Mouse (Mus musculus) midbrain, embryonic 11.5 days (tissue): ENCODE results near the gene Ulk1. TPM values are rescaled to one million over a fixed set of nuclear protein-coding genes. Genes with fewer than 3 reads are reported as not detected.
"Not testable (repeated sequence)": the region's sequence is repeated elsewhere in the genome, so short reads cannot be mapped to it uniquely, and the experiment has no call there.

Source experiments
- ATAC-seq: fragments of 200-750 bp; cut with Nextera tagmentation; 2 replicates; pipeline ENCODE4 v1.8.0; 2017; ENCODE audit warnings: moderate TSS enrichment, moderate library complexity; ENCODE audit not compliant: low FRiP score
- DNase-seq: peaks from one replicate; pipeline ENCODE4 v3.0.0; 2015; ENCODE audit warnings: low spot score; ENCODE audit errors: missing footprints
- H3K27ac ChIP-seq: fragments of 300-500 bp; sonication (generic); 2 replicates; pipeline ENCODE4 v1.5.1; 2014; ENCODE audit warnings: low read depth, low read length
- H3K27me3 ChIP-seq: fragments of 300-500 bp; sonication (generic); 2 replicates; pipeline ENCODE4 v1.6.1; 2014; ENCODE audit warnings: mild to moderate bottlenecking, low read length, moderate library complexity, mixed read lengths; ENCODE audit not compliant: control insufficient read depth, insufficient read depth
- H3K36me3 ChIP-seq: fragments of 300-500 bp; sonication (generic); 2 replicates; pipeline ENCODE4 v1.6.1; 2014; ENCODE audit warnings: mild to moderate bottlenecking, low read length, moderate library complexity, mixed read lengths; ENCODE audit not compliant: control insufficient read depth, insufficient read depth
- H3K4me1 ChIP-seq: fragments of 300-500 bp; sonication (generic); 2 replicates; pipeline ENCODE4 v1.6.1; 2014; ENCODE audit warnings: low read length; ENCODE audit not compliant: control insufficient read depth, insufficient read depth
- H3K4me2 ChIP-seq: fragments of 300-500 bp; sonication (generic); 2 replicates; pipeline ENCODE4 v1.6.1; 2014; ENCODE audit warnings: mild to moderate bottlenecking, moderate library complexity
- H3K4me3 ChIP-seq: fragments of 300-500 bp; sonication (generic); 2 replicates; pipeline ENCODE4 v1.5.1; 2014; ENCODE audit warnings: low read depth, low read length
- H3K9ac ChIP-seq: fragments of 300-500 bp; sonication (generic); 2 replicates; pipeline ENCODE4 v1.6.1; 2014; ENCODE audit warnings: low read length
- H3K9me3 ChIP-seq: fragments of 300-500 bp; sonication (generic); 2 replicates; pipeline ENCODE4 v1.6.1; 2016; ENCODE audit warnings: low read length; ENCODE audit not compliant: control insufficient read depth
- WGBS: fragments of 180-500 bp; shearing (Covaris S2); extraction: QIAGEN DNeasy Blood & Tissue Kit; methylation state at CpG from one replicate; pipeline ENCODE4 v1.1.7; 2014; 5-methylcytosine and 5-hydroxymethylcytosine counted together
- polyA plus RNA-seq: library from polyadenylated mRNA; unstranded; fragments of >200 nt; fragmentation: Nextera tagmentation; extraction: Ambion mirVana; gene quantifications from 2 replicates; pipeline ENCODE4 v1.2.1, GENCODE M21; 2014

The Ulk1 gene
- polyA plus RNA-seq, 1 experiment from 2014 or later, result 36.1 TPM

DNA sequence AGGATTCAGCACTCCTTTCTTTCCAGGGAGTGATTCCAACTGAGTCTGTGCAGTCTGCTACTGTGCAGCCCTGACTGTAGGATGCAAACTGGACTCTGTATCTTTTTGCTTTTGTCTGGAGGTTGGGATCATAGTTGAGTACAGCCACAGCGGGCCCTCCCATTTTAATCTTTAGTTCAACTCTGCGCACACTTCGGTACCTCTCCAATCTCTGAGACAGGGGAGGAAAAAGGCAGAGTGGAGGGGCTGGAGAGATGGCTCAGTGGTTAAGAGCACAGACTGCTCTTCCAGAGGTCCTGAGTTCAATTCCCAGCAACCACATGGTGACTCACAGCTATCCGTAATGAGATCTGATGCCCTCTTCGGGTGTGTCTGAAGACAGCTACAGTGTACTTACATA, 28.1 kb upstream of the Ulk1 start:
- not testable (repeated sequence) for ATAC-seq, H3K27ac ChIP-seq
- WGBS, result 89% methylated on average over 5 of the region's 5 CpGs

DNA sequence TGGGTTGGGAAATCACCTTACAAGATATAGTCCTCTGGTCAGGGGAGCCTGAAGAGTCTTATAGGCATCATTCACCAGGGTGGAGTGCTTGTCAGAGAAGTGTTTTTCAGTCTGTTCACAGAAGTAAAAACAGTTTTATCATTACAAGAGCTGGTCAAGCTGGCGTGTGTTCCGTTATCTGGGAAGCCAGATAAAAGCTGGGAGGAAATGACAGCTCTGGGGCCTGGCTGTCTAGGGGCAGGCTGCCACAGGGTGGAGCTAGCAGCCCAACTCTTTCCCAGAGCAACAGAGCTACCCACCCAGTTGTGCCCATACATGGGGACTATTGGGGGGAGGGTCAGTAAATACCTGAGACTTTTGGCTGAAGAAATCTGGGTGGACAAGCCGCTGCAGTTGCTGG, 26.1 kb upstream of the Ulk1 start:
- no peaks in the 10 kb centered on the region for H3K4me1 ChIP-seq
- H3K4me2 ChIP-seq, result no peak overlapping the region
- H3K4me3 ChIP-seq, result no peak overlapping the region
- ATAC-seq, result no peak
- H3K36me3 ChIP-seq, result no peaks in the 10 kb centered on the region; the same call in 1 of the 2 replicates
- H3K27me3 ChIP-seq, result no peaks in the 10 kb centered on the region
- no peak overlapping the region for H3K9ac ChIP-seq
- 28% methylated on average over 3 of the region's 3 CpGs for WGBS
- peak; percentile 85 for DNase-seq
- no peaks in the 10 kb centered on the region for H3K9me3 ChIP-seq
- no peak overlapping the region for H3K27ac ChIP-seq

More for the DNA sequence above, 28.1 kb upstream of the Ulk1 start:
- not testable (repeated sequence) for H3K9me3 ChIP-seq, H3K4me3 ChIP-seq, DNase-seq, H3K4me2 ChIP-seq, H3K9ac ChIP-seq, H3K36me3 ChIP-seq, H3K4me1 ChIP-seq, H3K27me3 ChIP-seq

DNA sequence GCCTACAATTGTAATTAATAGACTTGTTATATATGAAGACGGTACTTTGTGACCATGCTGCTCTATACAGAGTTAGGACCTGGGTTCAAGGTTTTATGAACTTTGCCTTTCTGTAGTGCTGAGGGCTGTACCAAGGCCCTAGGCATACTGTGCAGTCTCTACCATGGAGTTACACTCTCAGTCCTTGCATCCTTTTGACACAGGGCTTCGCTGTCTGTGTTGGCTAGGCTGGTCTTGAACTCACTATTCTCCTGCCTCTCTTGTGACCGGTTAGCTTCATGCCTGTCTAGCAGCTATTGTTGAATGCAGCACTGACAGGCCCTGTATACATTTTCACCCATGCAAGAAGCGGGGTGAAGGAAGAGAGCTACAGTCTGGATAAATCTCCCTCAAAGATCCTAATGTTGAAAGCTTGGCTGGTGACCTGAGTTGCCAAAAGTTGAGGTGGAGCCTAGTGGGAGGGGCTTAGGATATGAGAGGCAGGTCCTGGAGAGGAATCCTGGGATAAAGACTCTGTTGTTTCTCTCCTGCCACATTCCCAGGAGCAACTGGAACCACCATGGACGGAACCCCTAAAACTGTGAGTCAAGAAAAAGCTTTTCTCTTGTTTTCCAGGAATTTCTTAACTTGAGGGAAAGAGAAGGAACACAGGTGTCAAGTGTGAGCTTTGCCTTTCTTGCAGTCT, 21.3 kb upstream of the Ulk1 start:
- Histone ChIP-seq H3K4me1 (no peaks in the 10 kb centered on the region), H3K9ac (no peak overlapping the region), H3K4me2 (no peak overlapping the region), H3K9me3 (no peaks in the 10 kb centered on the region), H3K4me3 (no peak overlapping the region), H3K27ac (no peak overlapping the region), H3K36me3 (no peaks in the 10 kb centered on the region; the same call in 1 of the 2 replicates), H3K27me3 (no peaks in the 10 kb centered on the region)
- DNase-seq (no peak), ATAC-seq (no peak)
- 89% methylated on average over 5 of the region's 5 CpGs for WGBS

DNA sequence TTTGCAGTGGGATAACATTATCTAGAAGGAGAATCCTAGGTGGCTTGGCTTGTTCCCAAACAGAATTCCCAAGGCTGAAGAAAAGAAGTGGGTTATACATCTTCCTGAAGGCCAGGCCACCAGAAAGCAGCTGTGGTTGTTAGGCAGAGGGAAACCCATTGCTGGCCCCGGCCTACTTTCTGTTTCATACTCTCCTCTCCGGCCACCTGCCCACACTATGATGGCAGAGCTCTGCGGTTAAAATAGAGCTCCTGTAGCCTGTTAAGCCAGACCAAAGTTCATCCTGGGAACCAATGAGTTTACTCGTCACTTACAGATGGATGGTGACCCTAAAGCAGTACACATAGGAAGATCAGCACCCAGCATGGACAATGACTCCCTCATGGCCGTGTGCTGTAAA, 17.7 kb upstream of the Ulk1 start:
- no peak overlapping the region for H3K4me3 ChIP-seq
- H3K4me2 ChIP-seq, result no peak overlapping the region
- ATAC-seq, result no peak
- no peaks in the 10 kb centered on the region for H3K9me3 ChIP-seq
- H3K27ac ChIP-seq, result no peak overlapping the region
- WGBS, result 89% methylated on average over 5 of the region's 5 CpGs
- no peak for DNase-seq
- no peaks in the 10 kb centered on the region for H3K36me3 ChIP-seq
- no peaks in the 10 kb centered on the region for H3K4me1 ChIP-seq
- no peak overlapping the region for H3K9ac ChIP-seq
- H3K27me3 ChIP-seq, result no peaks in the 10 kb centered on the region

DNA sequence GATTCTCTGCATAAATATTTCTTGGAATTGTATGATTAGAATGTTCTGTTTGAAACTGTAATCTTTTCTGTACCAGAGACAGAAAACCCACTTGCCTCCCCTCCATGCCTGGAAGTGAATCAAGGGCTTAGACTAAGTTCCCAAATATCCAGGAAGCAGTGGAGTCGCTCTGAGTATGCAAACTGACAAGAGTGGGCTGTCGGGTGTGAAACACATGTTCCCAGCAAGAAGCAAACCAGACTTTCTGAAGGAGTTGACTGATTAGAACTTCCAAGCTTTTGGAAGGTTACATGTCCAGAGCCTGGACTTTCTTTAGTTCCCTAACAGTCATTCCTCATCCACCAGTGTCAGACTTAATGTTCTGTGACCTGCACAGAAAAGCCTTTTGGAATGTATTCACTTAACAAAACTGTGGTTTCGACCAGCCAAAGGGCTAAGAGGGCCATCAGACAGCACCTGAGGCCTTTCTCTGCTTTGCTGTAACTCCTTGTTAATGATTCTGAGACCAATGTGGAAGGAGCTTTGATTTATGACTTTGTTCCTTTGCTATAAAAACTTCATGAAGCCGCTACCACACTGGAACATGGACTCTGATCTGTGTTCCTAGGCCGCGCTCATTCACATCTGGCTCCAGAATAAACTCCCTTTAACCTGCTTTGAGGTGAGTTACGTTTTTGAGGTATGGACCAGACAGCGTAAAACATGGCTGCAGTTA, 17.0 kb upstream of the Ulk1 start:
- Histone ChIP-seq H3K27ac (no peak overlapping the region), H3K4me2 (no peak overlapping the region)

DNA sequence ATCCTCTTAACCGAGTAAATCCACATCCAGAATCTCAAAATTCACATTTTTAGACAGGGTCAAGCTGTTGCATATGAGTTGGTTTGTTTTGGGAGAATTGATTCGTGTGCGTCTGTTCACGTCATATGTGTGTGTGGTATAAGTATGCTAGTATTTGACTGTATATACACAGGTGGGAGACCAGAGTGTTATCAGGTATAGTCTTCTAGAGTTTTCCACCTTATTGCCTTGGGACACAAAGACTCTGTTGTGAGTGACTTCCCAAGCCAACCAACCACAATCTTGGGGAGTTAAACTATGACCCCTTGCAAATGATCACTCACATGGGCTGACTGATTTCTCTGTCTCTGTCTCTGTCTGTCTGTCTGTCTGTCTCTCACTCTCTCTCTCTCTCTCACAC, 14.5 kb upstream of the Ulk1 start:
- Histone ChIP-seq H3K4me2 (no peak overlapping the region), H3K4me1 (no peaks in the 10 kb centered on the region), H3K36me3 (no peaks in the 10 kb centered on the region), H3K4me3 (no peak overlapping the region), H3K9me3 (no peaks in the 10 kb centered on the region), H3K9ac (no peak overlapping the region), H3K27ac (no peak overlapping the region), H3K27me3 (no peaks in the 10 kb centered on the region)
- ATAC-seq (no peak), DNase-seq (no peak)
- WGBS, result 93% methylated on average over 4 of the region's 4 CpGs

More for the DNA sequence above, 17.0 kb upstream of the Ulk1 start:
- Histone ChIP-seq H3K9ac (no peak overlapping the region), H3K9me3 (no peaks in the 10 kb centered on the region), H3K36me3 (no peaks in the 10 kb centered on the region), H3K4me3 (no peak overlapping the region), H3K4me1 (no peaks in the 10 kb centered on the region), H3K27me3 (no peaks in the 10 kb centered on the region)
- no peak for ATAC-seq
- WGBS, result 91% methylated on average over 8 of the region's 8 CpGs
- DNase-seq, result no peak

DNA sequence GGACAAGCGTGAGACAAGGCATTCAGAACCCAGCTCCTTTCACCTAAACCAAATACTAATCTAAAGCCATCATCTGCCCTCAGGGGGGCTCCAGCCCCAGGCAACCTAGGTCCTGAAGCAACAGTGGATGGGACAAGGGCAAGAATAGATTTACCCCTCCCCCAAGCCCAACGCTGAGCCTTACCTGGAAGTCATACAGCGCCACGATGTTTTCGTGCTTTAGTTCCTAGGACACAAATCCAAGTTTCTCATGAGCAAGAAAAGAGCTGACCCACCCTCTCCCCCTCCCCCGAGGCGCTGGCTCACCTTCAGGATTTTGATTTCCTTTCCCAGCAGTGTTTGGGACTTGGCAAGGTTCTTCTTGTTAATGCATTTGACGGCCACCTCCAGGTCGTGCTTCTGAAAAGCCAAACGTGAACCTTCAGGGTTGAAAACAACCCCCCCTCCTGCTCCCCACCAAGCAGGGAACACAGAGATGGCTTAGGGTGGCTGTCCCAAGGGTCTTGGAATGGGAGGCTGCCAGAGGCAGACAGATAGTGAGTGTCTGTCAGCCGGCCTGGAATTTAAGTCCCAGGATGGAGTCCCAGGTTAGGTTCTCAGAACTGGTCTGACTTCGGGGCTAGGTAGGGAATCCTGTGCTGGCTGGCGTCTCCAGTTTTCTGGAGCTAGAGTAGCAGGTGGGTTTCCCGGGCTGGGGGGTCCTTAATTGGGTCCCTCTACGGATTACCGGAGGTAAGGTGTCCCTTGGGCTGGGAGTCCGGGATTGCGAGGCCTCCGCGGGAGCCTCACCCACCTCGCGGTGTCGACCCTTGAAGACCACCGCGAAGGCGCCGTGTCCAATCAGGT, 853 bp downstream of the Ulk1 start:
- DNase-seq, result peak; percentile 95
- peak overlapping the region; percentile 69 for H3K27ac ChIP-seq
- ATAC-seq, result no peak
- H3K27me3 ChIP-seq, result no peaks in the 10 kb centered on the region
- no peaks in the 10 kb centered on the region for H3K9me3 ChIP-seq
- peak overlapping the region; percentile 94 for H3K4me3 ChIP-seq
- 0 out of 2 replicates have a peak, but pooled peaks cover 8% of the 10 kb centered on the region for H3K36me3 ChIP-seq
- peaks cover 23% of the 10 kb centered on the region for H3K4me1 ChIP-seq
- peak overlapping the region; percentile 99 for H3K4me2 ChIP-seq
- H3K9ac ChIP-seq, result peak overlapping the region; percentile 96
- 3% methylated on average over 27 of the region's 27 CpGs for WGBS

DNA sequence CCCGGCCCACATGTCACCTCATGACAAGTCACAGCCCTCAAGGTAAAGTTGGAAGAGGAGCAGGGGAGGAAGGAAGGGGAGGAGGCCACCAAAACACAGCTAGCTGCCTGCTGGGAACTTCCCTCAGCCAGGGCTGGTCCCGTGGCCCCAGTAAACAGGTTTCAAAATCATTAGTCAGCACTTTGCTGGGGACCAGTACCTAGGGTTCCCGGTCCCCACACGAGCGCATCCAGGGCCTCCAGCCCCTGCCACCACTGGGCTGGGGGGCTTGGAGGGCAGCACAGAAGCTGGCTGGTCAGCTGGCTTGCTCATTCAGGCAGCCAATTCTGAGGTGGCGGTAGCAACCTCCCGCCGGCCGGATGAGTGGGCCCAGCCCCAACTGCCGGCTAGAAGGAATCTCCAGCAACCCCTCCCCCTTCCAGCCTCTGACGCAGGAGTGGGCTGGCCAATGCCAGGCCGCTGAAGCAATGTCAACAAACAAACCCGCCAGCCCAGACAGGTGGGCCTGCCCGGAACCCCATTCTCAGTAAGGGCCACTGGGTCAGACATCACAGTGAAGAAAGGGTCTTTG, 1.8 kb downstream of the Ulk1 start:
- peak; percentile 97 for DNase-seq
- H3K4me1 ChIP-seq, result peaks cover 23% of the 10 kb centered on the region
- peak overlapping the region; percentile 96 for H3K9ac ChIP-seq
- no peaks in the 10 kb centered on the region for H3K9me3 ChIP-seq
- ATAC-seq, result peak; percentile 51
- peak overlapping the region; percentile 99 for H3K4me2 ChIP-seq
- peak overlapping the region; percentile 94 for H3K4me3 ChIP-seq
- H3K27me3 ChIP-seq, result no peaks in the 10 kb centered on the region
- H3K27ac ChIP-seq, result no peak overlapping the region
- 5% methylated on average over 14 of the region's 14 CpGs for WGBS
- H3K36me3 ChIP-seq, result 0 out of 2 replicates have a peak, but pooled peaks cover 8% of the 10 kb centered on the region
